Mouse (Mus musculus) kidney, embryonic 15.5 days (tissue): ENCODE data around the gene Snap47. TPM values are rescaled to one million over a fixed set of nuclear protein-coding genes. Genes with fewer than 3 reads are reported as not detected.
A peak's percentile ranks its signal among the peaks of the same experiment; 100 is the strongest.

Experiments
- ATAC-seq: fragments of 200-750 bp; cut with Nextera tagmentation; replicated peaks from 2 replicates; pipeline ENCODE4 v1.8.0; 2017; ENCODE audit warnings: moderate TSS enrichment; ENCODE audit not compliant: low FRiP score
- H3K27ac ChIP-seq: fragments of 300-500 bp; sonication (generic); 2 replicates; pipeline ENCODE4 v1.5.1; 2015; ENCODE audit warnings: mild to moderate bottlenecking, inconsistent platforms
- H3K27me3 ChIP-seq: fragments of 300-500 bp; sonication (generic); 2 replicates; pipeline ENCODE4 v1.6.1; 2015; ENCODE audit warnings: inconsistent platforms
- H3K36me3 ChIP-seq: fragments of 300-500 bp; sonication (generic); 2 replicates; pipeline ENCODE4 v1.6.1; 2015; ENCODE audit warnings: inconsistent platforms
- H3K4me1 ChIP-seq: fragments of 300-500 bp; sonication (generic); 2 replicates; pipeline ENCODE4 v1.6.1; 2015; ENCODE audit warnings: inconsistent platforms
- H3K4me2 ChIP-seq: fragments of 300-500 bp; sonication (generic); 2 replicates; pipeline ENCODE4 v1.6.1; 2015; ENCODE audit warnings: moderate library complexity, mild to moderate bottlenecking, inconsistent platforms
- H3K4me3 ChIP-seq: fragments of 300-500 bp; sonication (generic); replicated peaks from 2 replicates; pipeline ENCODE4 v1.5.1; 2015; ENCODE audit warnings: mild to moderate bottlenecking, inconsistent platforms
- H3K9ac ChIP-seq: fragments of 300-500 bp; sonication (generic); 2 replicates; pipeline ENCODE4 v1.6.1; 2015; ENCODE audit warnings: mild to moderate bottlenecking, inconsistent platforms
- H3K9me3 ChIP-seq: fragments of 300-500 bp; sonication (generic); replicated peaks from 2 replicates; pipeline ENCODE4 v1.6.1; 2016; ENCODE audit warnings: inconsistent platforms
- WGBS: fragments of 180-500 bp; shearing (Covaris S2); methylation state at CpG from one replicate; pipeline ENCODE4 v1.1.7; 2015; ENCODE audit warnings: mixed read lengths; 5-methylcytosine and 5-hydroxymethylcytosine counted together
- polyA plus RNA-seq: library from polyadenylated mRNA; unstranded; fragments of >200 nt; fragmentation: Nextera tagmentation; extraction: Ambion mirVana; gene quantifications from 2 replicates; pipeline ENCODE4 v1.2.1, GENCODE M21; 2015

Snap47 gene
- polyA plus RNA-seq, 1 experiment from 2014 or later = 112 TPM

DNA sequence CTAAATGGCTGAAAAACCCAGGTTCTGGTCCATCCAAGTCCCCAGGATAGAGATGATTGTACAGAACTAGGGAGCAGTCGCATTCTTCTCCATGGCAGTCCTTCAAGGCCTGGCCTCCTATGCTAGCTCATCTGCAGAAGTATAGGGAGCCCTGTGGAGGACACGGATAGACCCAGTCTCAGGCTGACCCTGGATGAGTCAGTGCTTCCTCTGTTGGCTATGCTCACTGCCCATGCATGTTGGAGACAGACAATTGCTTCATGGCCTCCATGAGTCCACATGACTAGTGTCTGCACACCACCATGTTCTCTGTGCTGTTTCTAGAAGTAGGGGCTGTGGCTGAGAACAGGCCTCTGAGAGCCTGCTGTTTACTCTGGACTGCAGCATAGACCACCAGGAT is 5.4 kb upstream of the Snap47 start:
- 93% methylated on average over 2 of the region's 2 CpGs for WGBS
- Histone ChIP-seq H3K9me3 (no peaks in the 10 kb centered on the region), H3K4me2 (no peak overlapping the region), H3K27me3 (no peaks in the 10 kb centered on the region), H3K36me3 (peaks cover 78% of the 10 kb centered on the region), H3K4me3 (no peak overlapping the region), H3K9ac (no peak overlapping the region), H3K27ac (no peak overlapping the region), H3K4me1 (peaks cover 9% of the 10 kb centered on the region)
- no peak for ATAC-seq

DNA sequence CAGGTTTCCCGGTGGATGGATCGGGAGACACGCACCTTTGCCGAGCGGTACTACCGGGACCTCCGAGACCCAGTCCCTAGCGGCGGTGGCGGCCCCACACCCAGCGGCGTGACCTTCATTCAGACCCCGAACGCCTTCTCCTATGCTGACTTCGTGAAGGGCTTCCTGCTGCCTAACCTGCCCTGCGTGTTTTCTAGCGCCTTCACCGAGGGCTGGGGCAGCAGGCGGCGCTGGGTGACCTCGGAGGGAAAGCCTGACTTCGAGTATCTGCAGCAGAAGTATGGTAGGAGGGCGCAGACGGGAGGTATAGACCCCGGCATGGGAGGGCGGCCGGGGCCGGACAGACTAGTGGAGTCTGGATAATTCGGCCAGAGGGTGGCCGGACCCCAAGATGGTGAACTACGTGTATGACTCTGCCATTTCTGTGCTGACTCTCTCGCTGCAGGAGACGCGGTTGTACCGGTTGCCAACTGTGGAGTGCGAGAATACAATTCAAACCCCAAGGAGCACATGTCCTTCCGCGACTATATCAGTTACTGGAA is 685 bp downstream of the Snap47 start:
- 0% methylated on average over 38 of the region's 38 CpGs for WGBS
- peak overlapping the region; percentile 82 for H3K4me2 ChIP-seq
- peak; percentile 77 for ATAC-seq
- H3K27ac ChIP-seq = peak overlapping the region; percentile 89
- H3K27me3 ChIP-seq = no peaks in the 10 kb centered on the region
- H3K9ac ChIP-seq = peak overlapping the region; percentile 78
- H3K4me1 ChIP-seq = peaks cover 25% of the 10 kb centered on the region
- H3K9me3 ChIP-seq = no peaks in the 10 kb centered on the region
- H3K4me3 ChIP-seq = peak overlapping the region; percentile 59
- peaks cover 38% of the 10 kb centered on the region for H3K36me3 ChIP-seq

DNA sequence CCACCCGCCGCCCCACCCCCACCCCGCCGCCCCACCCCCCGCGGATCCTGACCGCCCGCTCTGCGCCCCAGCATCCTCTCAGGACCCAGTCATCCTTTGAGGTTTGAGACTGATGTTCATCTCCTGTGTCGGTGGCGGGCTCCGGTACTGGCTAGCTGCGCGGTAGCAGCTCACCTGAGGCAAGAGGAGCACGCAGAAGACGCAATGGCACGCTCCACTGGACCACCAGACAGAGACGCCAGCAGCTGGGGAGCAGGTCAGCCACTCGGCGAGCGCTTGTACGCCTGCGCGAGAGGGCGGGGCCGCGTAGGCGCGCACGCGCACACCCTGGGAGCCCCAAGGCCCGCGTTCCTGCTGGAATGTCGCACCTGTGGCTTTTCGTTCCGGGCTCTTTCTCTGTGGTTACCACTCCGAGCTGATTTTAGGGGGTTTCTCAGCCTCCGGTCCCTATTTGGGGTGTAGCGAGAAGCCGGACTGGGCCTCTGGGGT is 1.2 kb downstream of the Snap47 start, which contains the start of gene Jmjd4:
Gene Jmjd4, plus strand, starts transcription at position 305 of the 489 bp plus-strand sequence.
- peak within 1 kb of the TSS; percentile 89 for H3K27ac ChIP-seq
- peak within 1 kb of the TSS; percentile 78 for H3K9ac ChIP-seq
- no peaks in the 10 kb centered on the region for H3K9me3 ChIP-seq
- under 1% methylated on average over 38 of the region's 40 CpGs for WGBS
- peak within 1 kb of the TSS; percentile 82 for H3K4me2 ChIP-seq
- peaks cover 25% of the 10 kb centered on the region for H3K4me1 ChIP-seq
- H3K27me3 ChIP-seq = no peaks in the 10 kb centered on the region
- peaks cover 33% of the 10 kb centered on the region for H3K36me3 ChIP-seq
- peak within 1 kb of the TSS; percentile 59 for H3K4me3 ChIP-seq
- peak; percentile 95 for ATAC-seq

DNA sequence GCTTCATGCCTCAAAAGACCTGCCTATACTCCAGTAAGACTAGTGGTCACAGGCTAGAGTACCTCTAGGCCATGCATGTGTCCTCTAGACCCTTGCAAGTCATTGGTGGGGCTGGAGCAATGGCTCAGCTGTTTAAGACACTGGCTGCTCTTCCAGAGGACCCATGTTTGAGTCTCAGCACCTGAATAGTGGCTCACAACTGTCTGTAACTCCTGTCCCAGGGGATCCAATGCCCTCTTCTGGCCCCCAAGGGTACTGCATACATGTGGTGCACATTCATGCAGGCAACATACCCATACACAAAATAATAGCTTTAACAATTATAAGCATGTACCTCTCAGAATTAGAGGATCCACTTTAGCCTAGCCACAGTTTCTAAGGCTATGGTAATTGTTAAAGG is 7.9 kb downstream of the Snap47 start:
- no peaks in the 10 kb centered on the region for H3K4me1 ChIP-seq
- no peak overlapping the region for H3K9ac ChIP-seq
- H3K4me3 ChIP-seq = no peak overlapping the region
- H3K4me2 ChIP-seq = no peak overlapping the region
- H3K36me3 ChIP-seq = peaks cover 11% of the 10 kb centered on the region
- no peak overlapping the region for H3K27ac ChIP-seq
- no peak for ATAC-seq
- no peaks in the 10 kb centered on the region for H3K9me3 ChIP-seq
- no peaks in the 10 kb centered on the region for H3K27me3 ChIP-seq

DNA sequence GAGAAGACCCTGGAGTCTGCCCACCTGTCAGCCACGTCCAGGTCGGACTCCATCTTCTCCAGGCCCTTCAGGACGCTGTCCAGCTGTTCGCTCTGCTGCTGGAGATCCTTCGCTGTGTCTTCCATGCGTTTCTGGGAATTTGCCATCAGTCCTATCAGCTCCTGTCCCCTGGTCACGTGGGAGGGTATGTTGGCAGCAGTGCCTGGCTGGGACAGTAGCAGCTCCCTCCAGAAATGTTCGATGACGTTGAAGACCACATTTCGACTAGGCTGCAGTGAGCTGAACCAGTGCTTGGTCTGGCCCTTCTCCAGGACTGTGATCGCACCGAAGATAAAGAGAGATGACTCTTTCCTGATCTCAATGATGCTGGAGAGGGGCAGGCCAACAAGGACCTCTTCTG is 13.0 kb downstream of the Snap47 start:
- Histone ChIP-seq H3K4me3 (no peak overlapping the region), H3K9me3 (peaks cover 8% of the 10 kb centered on the region; the same call in 1 of the 2 replicates), H3K27me3 (no peaks in the 10 kb centered on the region), H3K9ac (no peak overlapping the region), H3K27ac (no peak overlapping the region), H3K4me2 (no peak overlapping the region), H3K36me3 (peaks cover 51% of the 10 kb centered on the region), H3K4me1 (no peaks in the 10 kb centered on the region)
- no peak for ATAC-seq
- WGBS = 94% methylated on average over 12 of the region's 12 CpGs

DNA sequence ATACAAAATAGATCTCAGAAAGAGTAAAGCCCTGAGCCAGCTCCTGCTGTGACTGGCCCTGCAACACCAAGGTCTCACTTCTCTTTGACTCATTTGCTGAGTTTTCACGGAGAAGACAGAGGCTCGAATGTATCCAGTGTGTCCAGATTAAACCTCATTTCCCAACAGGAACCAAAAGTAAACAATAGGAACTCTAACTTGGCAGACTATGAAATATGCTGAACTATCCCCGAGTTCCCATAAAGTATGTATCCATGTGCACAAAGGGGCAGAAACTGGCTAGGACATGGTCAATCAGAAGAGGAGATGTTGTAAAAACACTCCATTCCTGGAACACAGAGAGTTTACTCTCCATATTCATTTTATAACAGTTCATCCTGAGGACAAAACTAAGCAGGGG is 18.7 kb downstream of the Snap47 start:
- Histone ChIP-seq H3K36me3 (peaks cover 64% of the 10 kb centered on the region), H3K9me3 (peaks cover 8% of the 10 kb centered on the region; the same call in 1 of the 2 replicates), H3K4me1 (no peaks in the 10 kb centered on the region), H3K27me3 (no peaks in the 10 kb centered on the region), H3K9ac (no peak overlapping the region), H3K4me2 (no peak overlapping the region), H3K27ac (no peak overlapping the region), H3K4me3 (no peak overlapping the region)
- 60% methylated on average over 3 of the region's 3 CpGs for WGBS
- ATAC-seq = no peak

DNA sequence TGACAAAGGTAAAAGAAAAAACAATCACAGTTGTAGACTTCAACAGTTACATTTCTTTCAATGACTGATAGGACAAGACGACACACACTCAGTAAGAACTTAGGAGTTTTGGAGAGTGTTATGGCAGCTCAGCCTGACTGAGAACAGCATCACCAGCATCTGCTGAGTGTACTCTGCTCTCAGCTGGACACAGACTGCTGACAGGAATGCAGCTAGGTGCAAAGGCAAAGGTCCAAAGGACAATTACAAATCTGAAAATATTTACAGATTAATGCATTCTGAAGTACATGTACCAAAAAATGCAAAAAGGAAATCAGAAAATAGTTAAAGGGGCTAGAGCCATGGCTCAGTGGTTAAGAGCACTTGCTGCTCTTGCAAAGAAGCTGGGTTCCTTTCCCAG is 21.0 kb downstream of the Snap47 start:
- H3K4me3 ChIP-seq = no peak overlapping the region
- no peak overlapping the region for H3K27ac ChIP-seq
- H3K36me3 ChIP-seq = peaks cover 69% of the 10 kb centered on the region
- no peak for ATAC-seq
- H3K27me3 ChIP-seq = no peaks in the 10 kb centered on the region
- no peaks in the 10 kb centered on the region for H3K9me3 ChIP-seq
- H3K4me1 ChIP-seq = no peaks in the 10 kb centered on the region
- H3K9ac ChIP-seq = no peak overlapping the region
- WGBS = 78% methylated on average over 1 of the region's 1 CpGs
- no peak overlapping the region for H3K4me2 ChIP-seq

DNA sequence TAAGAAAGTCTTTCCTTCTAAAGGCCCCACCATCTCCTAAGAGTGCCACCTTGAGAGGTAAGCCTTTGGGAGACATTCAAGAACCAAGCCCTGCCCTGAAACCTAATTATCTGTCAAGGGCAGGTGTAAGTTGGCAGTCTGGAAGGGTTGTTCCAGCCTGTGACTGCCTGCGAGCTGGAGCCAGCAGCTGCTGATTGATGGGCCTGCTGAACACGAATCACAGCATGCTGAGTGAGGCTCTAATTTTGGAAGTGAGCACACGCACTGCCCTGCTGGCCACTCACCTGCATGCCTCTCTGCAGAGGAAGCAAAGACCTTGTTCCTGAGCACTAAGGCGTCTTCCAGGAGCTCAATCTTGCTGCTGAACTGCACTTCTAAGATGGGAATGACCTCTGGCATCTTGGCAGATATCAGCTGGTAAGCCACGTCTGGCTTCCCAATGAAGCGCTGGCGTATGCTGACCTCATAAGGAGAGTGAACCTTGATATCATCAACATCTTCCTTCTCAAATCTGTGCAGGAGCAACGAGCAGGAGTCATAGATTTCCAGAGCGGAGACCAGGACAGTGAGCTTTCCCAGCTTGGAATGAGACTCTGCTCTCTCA is 22.8 kb downstream of the Snap47 start:
- no peak overlapping the region for H3K4me3 ChIP-seq
- H3K36me3 ChIP-seq = peaks cover 71% of the 10 kb centered on the region
- H3K9me3 ChIP-seq = no peaks in the 10 kb centered on the region
- H3K27me3 ChIP-seq = no peaks in the 10 kb centered on the region
- no peak for ATAC-seq
- no peak overlapping the region for H3K4me2 ChIP-seq
- 86% methylated on average over 9 of the region's 9 CpGs for WGBS
- H3K27ac ChIP-seq = no peak overlapping the region
- no peaks in the 10 kb centered on the region for H3K4me1 ChIP-seq
- no peak overlapping the region for H3K9ac ChIP-seq

DNA sequence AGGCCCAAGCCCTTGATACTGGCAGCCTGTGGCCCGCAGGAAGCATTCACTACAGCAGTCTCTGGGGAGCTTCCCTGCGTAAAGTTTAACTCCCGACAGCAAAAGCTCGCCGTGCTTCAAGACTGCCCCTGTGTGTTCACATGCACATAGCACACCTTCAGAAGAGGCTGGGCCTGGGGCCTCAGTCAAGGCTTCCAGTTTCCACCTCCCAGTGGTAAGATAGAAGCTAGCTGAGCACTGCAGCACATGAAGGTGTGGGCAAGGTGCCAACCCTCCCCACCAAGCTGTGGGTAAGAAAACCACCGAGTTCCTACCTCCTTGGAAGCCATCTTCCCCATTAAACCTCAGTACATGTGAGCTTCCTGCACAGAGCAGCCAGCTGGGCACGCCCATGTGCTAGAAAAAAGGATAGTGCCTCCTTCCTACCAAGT is 25.3 kb downstream of the Snap47 start:
- Histone ChIP-seq H3K4me2 (no peak overlapping the region), H3K4me3 (no peak overlapping the region), H3K9me3 (no peaks in the 10 kb centered on the region), H3K36me3 (peaks cover 72% of the 10 kb centered on the region), H3K4me1 (no peaks in the 10 kb centered on the region), H3K9ac (no peak overlapping the region), H3K27me3 (no peaks in the 10 kb centered on the region), H3K27ac (no peak overlapping the region)
- 52% methylated on average over 7 of the region's 7 CpGs for WGBS
- ATAC-seq = no peak

DNA sequence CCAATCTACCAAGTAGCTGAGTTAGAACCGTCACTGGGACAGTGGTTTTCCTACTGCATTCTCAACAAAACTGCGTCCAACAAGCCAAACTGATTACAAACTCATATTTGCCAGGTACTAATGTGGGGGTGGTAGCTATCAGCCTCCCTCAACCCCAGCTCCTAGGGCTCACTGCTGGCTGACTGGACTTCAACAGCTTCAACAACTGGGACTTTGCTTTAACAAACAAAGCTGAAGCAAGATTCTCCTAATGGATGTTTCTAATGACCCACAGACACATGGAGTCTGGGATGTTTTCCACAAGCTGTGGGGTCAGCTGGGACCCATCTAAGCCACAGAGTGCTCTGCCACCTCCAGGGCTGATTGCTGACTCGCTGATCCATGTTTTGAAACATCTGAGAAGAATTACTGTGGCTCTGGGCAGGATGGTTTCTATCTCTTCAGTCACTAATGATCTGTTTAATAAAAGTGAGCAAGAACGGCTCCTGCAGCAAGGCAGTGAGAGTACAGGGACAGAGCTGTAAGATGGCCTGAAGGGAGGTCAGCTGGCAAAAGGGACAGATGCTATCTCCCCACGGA is 27.9 kb downstream of the Snap47 start:
- no peak for ATAC-seq
- no peaks in the 10 kb centered on the region; the same call in 1 of the 2 replicates for H3K4me1 ChIP-seq
- peaks cover 81% of the 10 kb centered on the region for H3K36me3 ChIP-seq
- 82% methylated on average over 5 of the region's 5 CpGs for WGBS
- H3K27ac ChIP-seq = no peak overlapping the region
- H3K4me2 ChIP-seq = no peak overlapping the region
- H3K4me3 ChIP-seq = no peak overlapping the region
- no peak overlapping the region for H3K9ac ChIP-seq
- H3K9me3 ChIP-seq = no peaks in the 10 kb centered on the region
- no peaks in the 10 kb centered on the region for H3K27me3 ChIP-seq

DNA sequence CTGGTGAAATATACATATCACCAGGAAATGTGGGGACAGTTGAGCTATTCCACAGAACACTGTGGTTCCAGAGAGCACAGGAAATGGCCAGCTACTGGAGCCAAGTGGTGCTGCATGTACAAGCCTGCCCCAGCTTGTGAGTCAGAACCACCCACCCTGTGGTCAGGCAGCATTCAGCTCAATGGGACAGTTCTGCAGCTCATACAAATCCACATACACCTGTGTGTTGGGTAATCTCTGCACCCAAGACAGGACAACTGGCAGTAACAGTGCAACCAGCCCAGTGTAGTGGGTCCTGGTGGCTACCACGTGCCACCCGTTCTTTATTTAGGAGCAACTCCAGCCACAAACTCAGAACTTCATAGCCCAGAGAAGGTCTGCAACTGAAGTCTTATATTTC is 29.0 kb downstream of the Snap47 start:
- no peak for ATAC-seq
- Histone ChIP-seq H3K4me1 (no peaks in the 10 kb centered on the region; the same call in 1 of the 2 replicates), H3K9ac (no peak overlapping the region), H3K4me3 (no peak overlapping the region), H3K36me3 (peaks cover 75% of the 10 kb centered on the region), H3K4me2 (no peak overlapping the region), H3K27ac (no peak overlapping the region), H3K27me3 (no peaks in the 10 kb centered on the region), H3K9me3 (no peaks in the 10 kb centered on the region)
- 93% methylated on average over 2 of the region's 2 CpGs for WGBS

DNA sequence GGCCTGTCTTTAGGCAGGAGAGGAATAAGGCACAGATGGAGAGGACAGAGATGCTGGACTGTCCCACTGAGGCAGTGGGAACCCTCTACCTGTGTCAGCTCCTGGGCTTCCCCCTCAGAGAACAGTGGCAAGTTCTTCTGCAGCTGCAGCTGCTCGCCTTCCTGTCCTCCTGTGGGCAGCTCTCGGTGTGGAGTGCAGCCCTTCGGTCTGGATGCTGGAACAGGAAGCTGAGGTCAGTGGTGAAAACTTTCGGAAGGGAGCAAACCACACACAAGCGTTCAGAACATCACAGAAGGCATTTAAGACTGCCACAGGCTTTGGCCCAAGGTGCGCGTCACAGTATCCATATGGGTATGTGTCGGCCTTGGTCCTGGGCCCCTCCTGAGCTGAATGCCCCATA is 29.6 kb downstream of the Snap47 start:
- H3K4me1 ChIP-seq = no peaks in the 10 kb centered on the region; the same call in 1 of the 2 replicates
- ATAC-seq = no peak
- H3K9ac ChIP-seq = no peak overlapping the region
- H3K4me2 ChIP-seq = no peak overlapping the region
- no peak overlapping the region for H3K27ac ChIP-seq
- no peaks in the 10 kb centered on the region for H3K27me3 ChIP-seq
- H3K36me3 ChIP-seq = peaks cover 74% of the 10 kb centered on the region
- WGBS = 76% methylated on average over 8 of the region's 8 CpGs
- H3K9me3 ChIP-seq = no peaks in the 10 kb centered on the region
- no peak overlapping the region for H3K4me3 ChIP-seq
